ENCODE assay signal across 8 mouse cellular contexts in the genomic region with DNA sequence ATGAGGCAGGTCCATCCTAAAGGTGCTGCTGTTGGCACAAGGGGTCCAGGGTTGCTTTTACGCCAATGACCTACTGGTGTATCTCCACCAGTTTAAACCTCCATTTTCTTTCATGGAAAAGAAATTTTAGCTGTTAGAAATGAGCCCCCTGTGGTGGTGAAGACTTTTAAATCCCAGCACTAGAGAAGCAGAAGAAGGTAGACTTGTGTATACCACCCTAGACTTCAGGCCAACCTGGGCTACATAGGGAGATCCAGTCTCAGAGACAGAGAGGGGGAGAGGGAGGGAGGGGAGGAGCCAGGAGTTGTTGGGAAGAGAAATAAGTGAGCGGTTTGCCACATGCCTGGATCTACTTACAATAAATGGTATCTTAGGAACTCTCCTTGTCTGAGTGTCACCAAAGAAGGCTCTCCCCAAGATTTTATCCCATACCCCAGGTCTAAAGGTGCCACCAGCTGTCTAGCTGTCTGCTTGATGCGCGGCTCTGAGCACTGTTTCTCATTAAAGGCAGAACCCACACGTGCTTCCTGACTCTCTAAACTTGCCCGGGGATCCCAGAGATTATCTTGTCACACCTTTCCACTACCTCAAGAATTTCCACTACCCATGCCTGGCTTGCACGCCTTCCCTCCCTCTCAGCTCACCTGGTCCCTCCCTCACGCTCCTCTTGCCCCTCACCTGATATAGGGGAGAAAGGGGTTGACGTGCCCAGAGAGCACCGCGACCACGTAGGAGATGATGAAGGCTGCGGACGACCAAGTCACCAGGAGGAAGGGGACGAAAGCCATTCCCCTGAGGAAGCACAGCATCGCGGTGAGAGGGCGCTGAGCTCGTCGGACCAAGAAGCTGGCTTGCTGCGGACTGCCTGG. TPM values are rescaled to one million over a fixed set of nuclear protein-coding genes. Genes with fewer than 3 reads are reported as not detected.
DNase-seq lines count a peak whose midpoint lies in the region; ATAC-seq and TF ChIP-seq lines count a peak whose summit lies in the region.

No protein-coding gene starts in this region.

- ATAC-seq in kidney, embryonic 16.5 days (ENCODE audit: low FRiP score, low TSS enrichment), result peak; percentile 43
- peak; percentile 52; the same call in 1 of the 2 replicates for ATAC-seq in hindbrain, embryonic 15.5 days (ENCODE audit: low FRiP score, low read depth)
- peak; percentile 47 for ATAC-seq in midbrain, embryonic 15.5 days (replicated peaks)
- no peak; the same call in 1 of the 2 replicates for ATAC-seq in megakaryocyte progenitor cell, adult 5-6 weeks (replicated peaks; ENCODE audit: poor library complexity)

- H3K27ac ChIP-seq in kidney, embryonic 16.5 days (ENCODE audit: low read length), result no peak overlapping the region
- no peak overlapping the region for H3K27ac ChIP-seq in bone marrow macrophage, adult 2 months (ENCODE audit: insufficient read depth, low read depth, low read length)
- H3K27ac ChIP-seq in hindbrain, embryonic 15.5 days (replicated peaks), result no peak overlapping the region
- no peak overlapping the region for H3K27ac ChIP-seq in midbrain, embryonic 15.5 days

- 0 out of 2 replicates have a peak, but pooled peaks cover 7% of the 10 kb centered on the region for H3K27me3 ChIP-seq in kidney, embryonic 16.5 days (ENCODE audit: insufficient read depth, low read length)
- H3K27me3 ChIP-seq in hindbrain, embryonic 15.5 days, result peaks cover 13% of the 10 kb centered on the region; the same call in 1 of the 2 replicates
- peaks cover 21% of the 10 kb centered on the region; the same call in 1 of the 2 replicates for H3K27me3 ChIP-seq in midbrain, embryonic 15.5 days (replicated peaks)

- peaks cover 4% of the 10 kb centered on the region; the same call in 1 of the 2 replicates for H3K9me3 ChIP-seq in kidney, embryonic 16.5 days (ENCODE audit: low read length)
- peaks cover 6% of the 10 kb centered on the region; the same call in 1 of the 2 replicates for H3K9me3 ChIP-seq in hindbrain, embryonic 15.5 days
- no peaks in the 10 kb centered on the region for H3K9me3 ChIP-seq in midbrain, embryonic 15.5 days

- no peak for TF ChIP-seq POLR2A in bone marrow macrophage, adult 2 months (IDR thresholded peaks at IDR 0.05; ENCODE audit: borderline replicate concordance, low read depth, low read length)

- peak overlapping the region; percentile 74 for H3K4me2 ChIP-seq in kidney, embryonic 16.5 days (replicated peaks; ENCODE audit: low read depth, low read length)
- H3K4me2 ChIP-seq in hindbrain, embryonic 15.5 days, result peak overlapping the region; percentile 89
- peak overlapping the region; percentile 88 for H3K4me2 ChIP-seq in midbrain, embryonic 15.5 days

- H3K36me3 ChIP-seq in kidney, embryonic 16.5 days (ENCODE audit: insufficient read depth, low read length), result no peaks in the 10 kb centered on the region
- no peaks in the 10 kb centered on the region for H3K36me3 ChIP-seq in hindbrain, embryonic 15.5 days
- no peaks in the 10 kb centered on the region for H3K36me3 ChIP-seq in midbrain, embryonic 15.5 days (replicated peaks)

- peak overlapping the region; percentile 65 for H3K4me3 ChIP-seq in kidney, embryonic 16.5 days (ENCODE audit: low read length)
- H3K4me3 ChIP-seq in bone marrow macrophage, adult 2 months (ENCODE audit: insufficient read depth, low read length), result peak overlapping the region; percentile 78
- H3K4me3 ChIP-seq in hindbrain, embryonic 15.5 days, result peak overlapping the region; percentile 54
- H3K4me3 ChIP-seq in midbrain, embryonic 15.5 days, result peak overlapping the region; percentile 53

- 7% methylated on average over 21 of the region's 21 CpGs for WGBS in kidney, embryonic 16.5 days
- WGBS in hindbrain, embryonic 15.5 days, result 11% methylated on average over 21 of the region's 21 CpGs
- WGBS in midbrain, embryonic 15.5 days, result 8% methylated on average over 21 of the region's 21 CpGs

- no peak for DNase-seq in kidney, adult 9 months
- DNase-seq in layer of hippocampus, adult 18-20 months (ENCODE audit: low spot score in 2 of 2), result no peak
- DNase-seq in frontal cortex, postnatal 25 days (ENCODE audit: low spot score in 2 of 2), result no peak

- peaks cover 5% of the 10 kb centered on the region; the same call in 1 of the 2 replicates for H3K4me1 ChIP-seq in kidney, embryonic 16.5 days (ENCODE audit: insufficient read depth, low read length)
- peaks cover 27% of the 10 kb centered on the region for H3K4me1 ChIP-seq in bone marrow macrophage, adult 2 months (ENCODE audit: control insufficient read depth, insufficient read depth, low read length)
- peaks cover 10% of the 10 kb centered on the region for H3K4me1 ChIP-seq in hindbrain, embryonic 15.5 days (replicated peaks)
- peaks cover 5% of the 10 kb centered on the region; the same call in 1 of the 2 replicates for H3K4me1 ChIP-seq in midbrain, embryonic 15.5 days

- peak overlapping the region; percentile 73 for H3K9ac ChIP-seq in kidney, embryonic 16.5 days (replicated peaks; ENCODE audit: low read length)
- peak overlapping the region; percentile 45 for H3K9ac ChIP-seq in hindbrain, embryonic 15.5 days
- H3K9ac ChIP-seq in midbrain, embryonic 15.5 days, result peak overlapping the region; percentile 51

- TF ChIP-seq CTCF in bone marrow macrophage, adult 2 months (IDR thresholded peaks at IDR 0.05; ENCODE audit: low read depth, low read length), result no peak

RNA-seq across cellular contexts. Expression of gene Dram1, which starts 22.5 kb away (rescaled TPM):
- polyA plus RNA-seq in kidney, embryonic 16.5 days (2015; fragmentation: Nextera tagmentation; extraction: Ambion mirVana), result 1.9 and 5.3 TPM in 2 replicates
- 76.0 and 77.0 TPM in 2 replicates for polyA plus RNA-seq in bone marrow macrophage, adult 2 months (2012; ENCODE audit: insufficient read depth, insufficient read length, missing spikeins)
- 0.53 and 0.97 TPM in 2 replicates for polyA plus RNA-seq in hindbrain, embryonic 15.5 days (2015; fragmentation: Nextera tagmentation; extraction: Ambion mirVana)
- 0.46 and 0.55 TPM in 2 replicates for polyA plus RNA-seq in midbrain, embryonic 15.5 days (2015; fragmentation: Nextera tagmentation; extraction: Ambion mirVana)
- total RNA-seq in layer of hippocampus, adult 18-20 months (2021), result 1 to 10 TPM in 1 of 2 experiments, under 1 TPM in 1; 0.87 to 1.9 TPM
- total RNA-seq in megakaryocyte progenitor cell, adult 5-6 weeks (2015), result 38.5 and 45.3 TPM in 2 replicates
- total RNA-seq in megakaryocyte progenitor cell, adult 5-6 weeks (2017), result 26.8 and 33.4 TPM in 2 replicates

RNA-seq across cellular contexts. Expression of gene Gnptab, which starts 22.6 kb away (rescaled TPM):
- 12.8 and 13.5 TPM in 2 replicates for polyA plus RNA-seq in kidney, embryonic 16.5 days (2015; fragmentation: Nextera tagmentation; extraction: Ambion mirVana)
- 22.9 and 26.8 TPM in 2 replicates for polyA plus RNA-seq in bone marrow macrophage, adult 2 months (2012; ENCODE audit: insufficient read depth, insufficient read length, missing spikeins)
- 21.9 and 24.0 TPM in 2 replicates for polyA plus RNA-seq in hindbrain, embryonic 15.5 days (2015; fragmentation: Nextera tagmentation; extraction: Ambion mirVana)
- 20.7 and 24.1 TPM in 2 replicates for polyA plus RNA-seq in midbrain, embryonic 15.5 days (2015; fragmentation: Nextera tagmentation; extraction: Ambion mirVana)
- 10 to 100 TPM; 65.9 to 69.2 TPM for total RNA-seq in layer of hippocampus, adult 18-20 months (2021)
- 117 and 142 TPM in 2 replicates for total RNA-seq in megakaryocyte progenitor cell, adult 5-6 weeks (2015)
- total RNA-seq in megakaryocyte progenitor cell, adult 5-6 weeks (2017), result 48.7 and 58.3 TPM in 2 replicates

Comparison
In these comparisons a context has a peak if more than half of its experiments do, and no peak if none do; other contexts are left out.
1. RNA of gene Dram1, which starts 22.5 kb away (polyA plus RNA-seq): 76.0 to 77.0 TPM in bone marrow macrophage, adult 2 months; 1.9 to 5.3 TPM in kidney, embryonic 16.5 days, 0.53 to 0.97 TPM in hindbrain, embryonic 15.5 days and 0.46 to 0.55 TPM in midbrain, embryonic 15.5 days; every median in the first group is over 10 times any median in the second.
2. Peak in every context shown above with its lines, with median percentiles within 50 percentile points of each other: H3K4me2 ChIP-seq, H3K4me3 ChIP-seq and H3K9ac ChIP-seq.